Mouse (Mus musculus) embryonic facial prominence, embryonic 12.5 days (tissue): Measurements from ENCODE around the gene Zmiz1. TPM values are rescaled to one million over a fixed set of nuclear protein-coding genes. Genes with fewer than 3 reads are reported as not detected.
A peak's percentile ranks its signal among the peaks of the same experiment; 100 is the strongest.

Source experiments
- ATAC-seq: fragments of 200-750 bp; cut with Nextera tagmentation; 2 replicates; pipeline ENCODE4 v1.8.0; 2017; ENCODE audit not compliant: insufficient number of reproducible peaks, insufficient read depth, low FRiP score, low TSS enrichment
- H3K27ac ChIP-seq: fragments of 300-500 bp; sonication (generic); 2 replicates; pipeline ENCODE4 v1.5.1; 2016; ENCODE audit warnings: mild to moderate bottlenecking
- H3K27me3 ChIP-seq: fragments of 300-500 bp; sonication (generic); 2 replicates; pipeline ENCODE4 v1.6.1; 2016; ENCODE audit warnings: mild to moderate bottlenecking, moderate library complexity
- H3K36me3 ChIP-seq: fragments of 300-500 bp; sonication (generic); 2 replicates; pipeline ENCODE4 v1.6.1; 2016; ENCODE audit warnings: mild to moderate bottlenecking
- H3K4me1 ChIP-seq: fragments of 300-500 bp; sonication (generic); 2 replicates; pipeline ENCODE4 v1.6.1; 2016
- H3K4me2 ChIP-seq: fragments of 300-500 bp; sonication (generic); replicated peaks from 2 replicates; pipeline ENCODE4 v1.6.1; 2016; ENCODE audit warnings: mild to moderate bottlenecking, moderate library complexity
- H3K4me3 ChIP-seq: fragments of 300-500 bp; sonication (generic); 2 replicates; pipeline ENCODE4 v1.5.1; 2016; ENCODE audit warnings: mild to moderate bottlenecking
- H3K9ac ChIP-seq: fragments of 300-500 bp; sonication (generic); 2 replicates; pipeline ENCODE4 v1.6.1; 2016; ENCODE audit warnings: mild to moderate bottlenecking, moderate library complexity
- H3K9me3 ChIP-seq: fragments of 300-500 bp; sonication (generic); 2 replicates; pipeline ENCODE4 v1.6.1; 2016; ENCODE audit warnings: mild to moderate bottlenecking, moderate library complexity
- WGBS: fragments of 180-500 bp; shearing (Covaris S2); methylation state at CpG from one replicate; pipeline ENCODE4 v1.1.7; 2016; 5-methylcytosine and 5-hydroxymethylcytosine counted together
- polyA plus RNA-seq: library from polyadenylated mRNA; unstranded; fragments of >200 nt; fragmentation: Nextera tagmentation; extraction: Ambion mirVana; gene quantifications from 2 replicates; pipeline ENCODE4 v1.2.1, GENCODE M21; 2016

Gene Zmiz1
- polyA plus RNA-seq, 1 experiment from 2014 or later: 43.8 TPM

DNA sequence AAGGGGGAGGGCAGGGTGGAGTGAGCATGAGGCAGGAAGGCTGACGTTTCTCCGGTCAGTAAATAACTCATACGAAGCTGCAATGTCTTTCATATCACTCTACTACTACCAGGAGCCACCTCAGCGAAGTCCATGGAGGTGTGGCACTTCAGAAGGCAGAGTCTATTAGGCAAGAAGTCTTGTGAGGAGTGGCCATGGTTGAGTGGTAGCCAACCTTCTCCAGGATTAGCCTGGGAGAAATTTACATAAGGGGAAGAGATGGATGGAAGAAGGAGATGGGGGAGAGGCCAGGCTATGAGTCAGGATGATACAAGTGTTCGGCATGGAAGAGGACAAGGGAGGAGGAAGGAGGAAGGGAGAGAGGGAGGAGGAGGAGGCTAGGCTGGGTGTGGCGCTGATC lies 223.0 kb downstream of the Zmiz1 start:
- Histone ChIP-seq H3K27ac (no peak overlapping the region), H3K36me3 (no peaks in the 10 kb centered on the region)

DNA sequence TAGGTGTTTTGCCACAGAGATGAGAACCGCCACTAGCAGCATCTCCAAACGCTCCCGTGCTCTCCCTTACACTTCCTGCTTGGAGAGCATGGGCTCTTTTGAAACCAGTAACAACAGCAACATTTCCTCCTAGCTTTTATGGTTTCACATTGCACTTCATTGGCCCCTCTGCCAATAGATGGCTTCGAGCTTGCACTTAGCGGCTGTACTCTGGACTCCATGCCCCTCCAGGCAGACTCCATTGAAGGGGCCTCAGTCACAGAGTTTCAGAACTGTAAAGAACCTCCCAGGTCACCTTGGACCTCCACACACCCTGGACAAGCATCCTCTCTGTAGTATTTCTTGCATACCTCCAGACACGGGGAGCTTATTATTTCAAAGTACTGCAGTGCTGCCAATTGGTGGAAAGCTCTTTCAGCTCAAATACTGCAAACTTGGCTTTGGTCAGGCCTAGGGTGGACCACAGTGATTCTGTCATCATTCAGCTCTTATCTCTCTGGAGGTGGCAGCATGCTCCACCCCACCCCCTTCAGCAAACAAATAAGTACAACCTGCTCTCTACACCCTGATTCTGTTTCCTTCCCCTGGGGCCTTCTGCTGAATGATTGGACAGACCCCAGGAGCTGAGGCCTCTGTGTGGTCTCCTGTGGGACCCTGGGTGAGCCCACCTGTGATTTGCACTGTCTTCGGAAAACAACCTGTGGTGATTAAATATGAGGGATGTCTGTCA lies 227.4 kb downstream of the Zmiz1 start:
- Histone ChIP-seq H3K36me3 (no peaks in the 10 kb centered on the region), H3K9ac (no peak overlapping the region), H3K9me3 (no peaks in the 10 kb centered on the region), H3K4me1 (no peaks in the 10 kb centered on the region), H3K27ac (no peak overlapping the region), H3K4me3 (no peak overlapping the region), H3K4me2 (no peak overlapping the region), H3K27me3 (no peaks in the 10 kb centered on the region)
- 68% methylated on average over 7 of the region's 7 CpGs for WGBS
- ATAC-seq: no peak

More for the DNA sequence above, 223.0 kb downstream of the Zmiz1 start:
- Histone ChIP-seq H3K4me1 (no peaks in the 10 kb centered on the region), H3K9ac (no peak overlapping the region), H3K4me3 (no peak overlapping the region), H3K4me2 (no peak overlapping the region), H3K27me3 (no peaks in the 10 kb centered on the region), H3K9me3 (no peaks in the 10 kb centered on the region)
- 74% methylated on average over 6 of the region's 6 CpGs for WGBS
- ATAC-seq: no peak

DNA sequence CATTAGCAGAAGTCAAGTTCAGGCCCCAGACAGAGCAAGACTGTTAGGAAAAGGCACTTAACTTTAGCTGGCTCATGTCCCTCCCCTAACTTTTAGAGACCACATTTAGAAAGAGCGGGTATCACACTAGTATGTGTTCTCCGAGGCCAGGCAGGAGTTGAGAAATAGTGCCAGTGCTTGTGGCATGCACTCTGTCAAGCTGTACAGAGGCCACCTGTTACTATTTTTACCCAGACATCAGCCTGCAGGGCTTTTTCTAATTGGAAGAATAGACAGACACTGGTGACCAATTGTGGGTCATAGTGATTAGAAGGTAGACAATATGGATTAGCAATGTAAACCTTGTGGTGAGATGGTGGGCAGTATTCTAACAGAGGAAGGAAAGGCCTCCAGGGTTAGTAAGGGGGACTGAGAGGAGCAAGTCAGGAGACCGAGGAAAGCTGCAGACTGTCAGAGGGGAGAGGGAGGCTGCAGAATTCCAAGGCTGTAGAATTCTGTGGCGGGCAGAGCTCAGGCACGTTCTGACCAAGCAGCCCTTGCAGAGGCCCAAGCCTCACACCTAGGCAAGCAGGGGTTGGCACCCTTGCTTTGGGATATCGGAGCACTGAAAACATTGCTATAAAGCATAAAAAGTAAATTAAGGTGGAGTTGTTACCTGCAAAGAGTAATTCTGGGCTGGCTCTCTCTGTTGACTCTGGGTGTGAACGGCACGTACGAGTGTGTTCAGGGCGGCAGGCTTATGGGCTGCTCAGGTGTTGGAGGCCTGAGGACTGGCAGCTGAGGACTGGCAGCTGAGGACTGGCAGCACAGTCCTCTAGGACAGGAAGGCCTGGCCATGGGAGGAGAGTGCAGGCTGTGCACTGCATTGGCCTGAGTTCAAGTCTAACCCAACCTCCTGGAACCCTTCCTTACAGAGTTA lies 228.3 kb downstream of the Zmiz1 start:
- H3K4me2 ChIP-seq: no peak overlapping the region
- 84% methylated on average over 10 of the region's 10 CpGs for WGBS
- no peak for ATAC-seq

DNA sequence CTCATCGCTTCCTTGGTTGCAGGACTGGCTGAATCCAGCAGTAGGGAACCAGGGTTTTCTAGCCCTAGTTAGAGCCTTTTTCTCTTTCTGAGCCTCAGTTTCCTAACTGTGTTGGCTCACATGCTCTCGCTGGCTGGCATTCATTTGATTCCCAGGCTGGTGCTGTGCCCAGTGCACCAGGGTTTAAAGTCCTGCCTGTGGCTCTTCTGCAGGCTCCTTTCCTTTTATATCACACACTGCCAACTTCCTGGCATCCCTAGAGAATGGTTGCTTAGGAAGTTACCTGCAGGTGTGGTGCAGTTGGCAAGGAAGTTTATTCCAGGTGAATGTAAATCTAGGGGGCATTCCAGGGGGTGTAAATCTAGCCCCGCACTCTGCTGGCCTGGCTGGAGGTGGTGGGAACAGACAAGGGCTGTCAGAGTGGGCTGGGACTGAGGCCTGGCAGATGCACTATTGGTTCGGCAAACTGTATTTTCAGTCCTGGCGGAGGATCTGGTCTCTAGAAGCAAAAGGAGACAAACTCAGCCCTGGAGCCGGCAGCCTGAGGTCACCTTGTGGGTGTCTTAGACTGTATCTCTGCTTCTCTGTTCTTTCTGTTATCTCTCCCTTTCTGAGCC lies 234.4 kb downstream of the Zmiz1 start:
- Histone ChIP-seq H3K36me3 (peaks cover 21% of the 10 kb centered on the region), H3K27me3 (no peaks in the 10 kb centered on the region), H3K9me3 (no peaks in the 10 kb centered on the region), H3K27ac (no peak overlapping the region; the same call in 1 of the 2 replicates), H3K4me3 (peak overlapping the region; percentile 89), H3K9ac (no peak overlapping the region), H3K4me1 (peaks cover 16% of the 10 kb centered on the region), H3K4me2 (peak overlapping the region; percentile 89)
- WGBS: 71% methylated on average over 6 of the region's 6 CpGs
- no peak for ATAC-seq

More for the DNA sequence above, 228.3 kb downstream of the Zmiz1 start:
- no peaks in the 10 kb centered on the region for H3K27me3 ChIP-seq
- no peak overlapping the region for H3K9ac ChIP-seq
- H3K36me3 ChIP-seq: no peaks in the 10 kb centered on the region
- no peak overlapping the region for H3K27ac ChIP-seq
- H3K4me3 ChIP-seq: no peak overlapping the region
- no peaks in the 10 kb centered on the region for H3K9me3 ChIP-seq
- no peaks in the 10 kb centered on the region for H3K4me1 ChIP-seq

DNA sequence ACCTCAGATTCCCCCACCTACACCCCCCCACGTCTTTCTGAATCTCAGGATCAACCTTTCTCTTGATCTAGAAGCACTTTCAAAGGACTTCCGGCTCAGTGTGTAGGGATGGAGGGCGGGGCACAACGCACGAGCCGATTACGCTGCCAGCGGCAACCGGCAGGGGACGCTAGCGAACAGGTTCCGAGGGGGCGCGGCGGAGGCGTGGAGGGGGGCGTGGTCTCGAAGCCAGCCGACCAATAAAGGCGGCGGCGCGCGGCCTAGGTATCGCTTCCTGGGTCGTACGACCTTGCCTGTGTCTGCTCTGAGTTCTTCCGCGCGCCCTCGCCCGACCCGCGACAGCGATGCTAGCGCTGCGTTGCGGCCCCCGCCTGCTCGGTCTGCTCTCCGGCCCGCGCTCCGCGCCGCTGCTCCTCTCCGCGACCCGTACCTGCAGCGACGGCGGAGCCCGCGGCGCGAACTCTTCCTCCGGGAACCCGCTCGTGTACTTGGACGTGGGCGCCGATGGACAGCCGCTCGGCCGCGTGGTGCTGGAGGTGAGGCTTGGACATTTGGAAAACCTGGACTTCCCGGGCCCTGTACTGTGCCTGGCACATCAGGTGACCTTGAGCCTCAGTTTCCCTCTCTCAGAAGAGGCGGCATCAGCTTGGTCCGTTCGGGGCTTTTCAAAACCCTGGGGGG lies 235.0 kb downstream of the Zmiz1 start, which contains the start of gene Ppif:
TSS of gene Ppif (plus strand) at position 267 of the 681 bp plus-strand sequence.
- peak within 1 kb of the TSS; percentile 84 for H3K9ac ChIP-seq
- no peaks in the 10 kb centered on the region for H3K9me3 ChIP-seq
- under 1% methylated on average over 69 of the region's 70 CpGs for WGBS
- no peak within 1 kb of the TSS; the same call in 1 of the 2 replicates for H3K27ac ChIP-seq
- H3K4me3 ChIP-seq: peak within 1 kb of the TSS; percentile 89
- ATAC-seq: peak; percentile 87
- H3K4me1 ChIP-seq: peaks cover 16% of the 10 kb centered on the region
- peak within 1 kb of the TSS; percentile 89 for H3K4me2 ChIP-seq
- peaks cover 28% of the 10 kb centered on the region for H3K36me3 ChIP-seq
- no peaks in the 10 kb centered on the region for H3K27me3 ChIP-seq

- H3K9ac ChIP-seq: peak overlapping the region; percentile 84
- 1% methylated on average over 10 of the region's 10 CpGs for WGBS
- H3K27me3 ChIP-seq: no peaks in the 10 kb centered on the region
- H3K27ac ChIP-seq: no peak overlapping the region
- H3K4me3 ChIP-seq: peak overlapping the region; percentile 89
- peaks cover 16% of the 10 kb centered on the region for H3K4me1 ChIP-seq
- H3K4me2 ChIP-seq: peak overlapping the region; percentile 89
- H3K9me3 ChIP-seq: no peaks in the 10 kb centered on the region
- peaks cover 33% of the 10 kb centered on the region for H3K36me3 ChIP-seq
- peak; percentile 43 for ATAC-seq
Observed at GRCm38 (mm10) chr14:25694569-25694897, 235.5 kb downstream of the Zmiz1 start.

DNA sequence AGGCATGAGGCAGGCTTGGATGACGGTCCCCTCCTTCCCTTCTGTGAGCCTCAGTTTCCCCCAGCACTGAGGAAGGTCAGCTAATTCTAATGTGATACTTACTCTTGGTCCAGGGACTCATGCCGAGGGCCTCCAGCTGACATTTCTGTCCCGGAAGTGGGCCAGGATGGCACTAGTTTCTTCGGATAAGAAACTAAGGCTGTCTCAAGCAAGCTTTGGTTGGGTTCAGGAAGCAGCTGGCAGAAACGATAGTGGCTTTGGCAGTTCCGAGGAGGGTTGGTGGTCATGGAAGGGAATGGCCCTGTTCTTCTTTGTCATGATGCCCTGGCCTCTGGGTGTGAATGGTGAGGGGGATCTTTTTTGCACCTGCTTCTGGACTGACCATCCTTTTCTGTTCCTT lies 236.1 kb downstream of the Zmiz1 start:
- H3K36me3 ChIP-seq: peaks cover 38% of the 10 kb centered on the region
- H3K4me3 ChIP-seq: peak overlapping the region; percentile 89
- 69% methylated on average over 6 of the region's 6 CpGs for WGBS
- ATAC-seq: no peak
- H3K9me3 ChIP-seq: no peaks in the 10 kb centered on the region
- H3K27ac ChIP-seq: no peak overlapping the region
- no peaks in the 10 kb centered on the region for H3K27me3 ChIP-seq
- peak overlapping the region; percentile 89 for H3K4me2 ChIP-seq
- peak overlapping the region; percentile 84 for H3K9ac ChIP-seq
- H3K4me1 ChIP-seq: peaks cover 16% of the 10 kb centered on the region

DNA sequence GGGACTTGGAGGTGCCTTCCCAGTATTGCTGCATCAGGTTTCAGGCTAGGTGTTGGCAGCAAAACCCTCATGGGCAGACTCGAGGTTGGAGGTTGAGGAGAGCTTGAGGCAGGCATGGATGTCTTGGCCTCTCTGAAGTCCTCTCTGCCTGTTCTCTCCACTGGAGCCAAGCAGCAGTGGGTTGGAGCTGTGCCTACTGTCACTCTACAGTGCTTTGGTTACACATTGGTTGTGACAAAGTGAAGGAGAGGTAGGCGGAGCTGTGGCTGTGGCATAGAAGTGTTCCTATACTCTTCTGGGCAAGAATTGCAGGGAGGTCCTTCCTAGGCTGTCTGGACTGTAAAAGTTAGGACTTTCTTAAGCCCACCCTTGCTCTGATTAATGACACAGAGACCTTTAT lies 237.4 kb downstream of the Zmiz1 start:
- no peaks in the 10 kb centered on the region for H3K27me3 ChIP-seq
- WGBS: 68% methylated on average over 2 of the region's 2 CpGs
- no peak overlapping the region for H3K4me3 ChIP-seq
- H3K4me1 ChIP-seq: peaks cover 16% of the 10 kb centered on the region
- no peaks in the 10 kb centered on the region for H3K9me3 ChIP-seq
- peaks cover 48% of the 10 kb centered on the region for H3K36me3 ChIP-seq
- no peak for ATAC-seq
- H3K9ac ChIP-seq: no peak overlapping the region
- H3K4me2 ChIP-seq: no peak overlapping the region
- no peak overlapping the region for H3K27ac ChIP-seq

DNA sequence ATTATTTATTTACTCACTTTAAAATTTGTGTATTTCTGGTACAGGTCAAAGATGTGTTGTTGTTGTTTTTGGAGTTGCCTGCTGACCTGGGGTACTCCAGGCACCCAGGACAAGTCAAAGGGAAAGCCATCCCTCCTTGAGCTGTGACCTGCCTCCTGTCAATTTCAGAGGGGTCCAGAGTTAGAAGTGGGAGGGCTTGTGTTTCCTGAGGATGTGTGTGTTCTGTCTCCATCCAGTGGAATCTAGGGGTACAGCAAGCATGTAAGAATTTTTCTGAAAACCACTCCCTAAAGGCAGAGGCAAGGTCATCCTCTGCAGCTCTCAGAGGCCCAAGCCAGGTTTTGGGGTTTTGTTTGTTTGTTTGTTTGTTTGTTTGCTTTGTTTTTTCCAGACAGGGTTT lies 243.0 kb downstream of the Zmiz1 start:
- ATAC-seq: no peak
- Histone ChIP-seq H3K9ac (no peak overlapping the region), H3K36me3 (peaks cover 39% of the 10 kb centered on the region)

DNA sequence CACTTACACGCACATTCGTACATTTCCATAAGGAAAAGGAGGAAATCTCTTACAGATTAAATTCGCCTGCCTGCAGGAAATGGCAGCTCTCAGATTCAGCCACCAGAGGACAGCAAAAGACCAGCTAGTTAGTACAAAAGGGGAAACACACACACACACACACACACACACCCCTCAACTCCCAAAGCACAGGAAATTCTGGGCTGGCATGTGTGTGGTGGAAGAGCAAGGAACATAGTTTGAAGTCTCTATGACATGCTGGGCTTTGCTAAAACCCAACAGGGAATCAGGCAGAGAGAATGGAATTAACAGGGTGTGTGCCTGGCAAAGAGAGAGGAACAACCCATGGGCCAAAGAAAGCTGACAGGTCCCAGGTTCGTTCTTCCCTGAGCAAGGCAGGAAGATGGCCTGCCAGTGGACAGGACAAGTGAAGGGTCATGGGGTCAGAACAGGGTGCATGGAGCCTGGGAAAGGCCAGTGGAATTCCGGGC lies 248.8 kb downstream of the Zmiz1 start:
- 48% methylated on average over 5 of the region's 5 CpGs for WGBS
- Histone ChIP-seq H3K4me1 (peaks cover 27% of the 10 kb centered on the region), H3K36me3 (no peaks in the 10 kb centered on the region), H3K27me3 (no peaks in the 10 kb centered on the region), H3K27ac (0 out of 2 replicates have a peak overlapping the region, but pooled peaks have one; percentile 26), H3K9ac (no peak overlapping the region), H3K4me2 (no peak overlapping the region), H3K4me3 (no peak overlapping the region), H3K9me3 (no peaks in the 10 kb centered on the region)
- ATAC-seq: 0 out of 2 replicates have a peak, but pooled peaks have one; percentile 41

More for the DNA sequence above, 243.0 kb downstream of the Zmiz1 start:
- Histone ChIP-seq H3K27ac (no peak overlapping the region), H3K4me1 (no peaks in the 10 kb centered on the region), H3K9me3 (no peaks in the 10 kb centered on the region), H3K4me3 (no peak overlapping the region), H3K4me2 (no peak overlapping the region), H3K27me3 (no peaks in the 10 kb centered on the region)

- Histone ChIP-seq H3K4me1 (peaks cover 27% of the 10 kb centered on the region), H3K9ac (0 out of 2 replicates have a peak overlapping the region, but pooled peaks have one; percentile 2), H3K9me3 (no peaks in the 10 kb centered on the region), H3K4me2 (no peak overlapping the region), H3K27me3 (no peaks in the 10 kb centered on the region), H3K36me3 (no peaks in the 10 kb centered on the region), H3K4me3 (no peak overlapping the region), H3K27ac (no peak overlapping the region; the same call in 1 of the 2 replicates)
- ATAC-seq: no peak
- 60% methylated on average over 4 of the region's 4 CpGs for WGBS
Observed at GRCm38 (mm10) chr14:25708451-25708850, 249.5 kb downstream of the Zmiz1 start.
